Mouse (Mus musculus) left cerebral cortex, postnatal 14 days (tissue): Measurements from ENCODE around the gene Ank3. TPM values are rescaled to one million over a fixed set of nuclear protein-coding genes. Genes with fewer than 3 reads are reported as not detected.
A peak's percentile ranks its signal among the peaks of the same experiment; 100 is the strongest.

Source experiments
- DNase-seq, 2 experiments: peaks; one replicate each; pipeline ENCODE4 v3.0.0; 2021 to 2022; ENCODE audit warnings: low spot score in 2 of 2, mixed read lengths in 1 of 2
- intact Hi-C: fragments of 180-260 bp; cut with DNase I; formaldehyde crosslinking; loops from one replicate; pipeline ENCODE4 v1.15.1; 2025
- total RNA-seq, 2 experiments: library from RNA; stranded (reverse); gene quantifications; 2 replicates each; pipeline ENCODE4 v1.2.3; 2021

Ank3 gene
- total RNA-seq, 2 experiments from 2014 or later, result 533 to 540 TPM

- intact Hi-C loops, result no loop called here
Observed at GRCm38 (mm10) chr10:69828770-69829169, 430.2 kb downstream of the Ank3 start.

GRCm38 (mm10) chr10:69829236-69829635 is 430.7 kb downstream of the Ank3 start:
- intact Hi-C loops, result no loop called here
- no peak for DNase-seq

More at GRCm38 (mm10) chr10:69828770-69829169, 430.2 kb downstream of the Ank3 start:
- DNase-seq, result no peak

GRCm38 (mm10) chr10:69831568-69831967 is 433.0 kb downstream of the Ank3 start:
- intact Hi-C loops, result loop anchor here (10.0 kb wide), 1 partner anchor 377 kb away; no protein-coding TSS in a partner anchor

GRCm38 (mm10) chr10:69832241-69832640 is 433.7 kb downstream of the Ank3 start:
- DNase-seq, result no peak
- intact Hi-C loops, result loop anchor here (10.0 kb wide), 1 partner anchor 377 kb away; no protein-coding TSS in a partner anchor

More at GRCm38 (mm10) chr10:69831568-69831967, 433.0 kb downstream of the Ank3 start:
- no peak for DNase-seq

GRCm38 (mm10) chr10:69832822-69833221 is 434.2 kb downstream of the Ank3 start:
- intact Hi-C loops, result loop anchor here (10.0 kb wide), 1 partner anchor 378 kb away; no protein-coding TSS in a partner anchor
- DNase-seq, result no peak

GRCm38 (mm10) chr10:69834700-69835099 is 436.1 kb downstream of the Ank3 start:
- intact Hi-C loops, result loop anchor here (10.0 kb wide), 1 partner anchor 380 kb away; no protein-coding TSS in a partner anchor
- no peak for DNase-seq

- intact Hi-C loops, result no loop called here
- peak; percentile 38 to 42 for DNase-seq
Observed at GRCm38 (mm10) chr10:69845749-69846148, 447.2 kb downstream of the Ank3 start.

GRCm38 (mm10) chr10:69852366-69853091 is 454.0 kb downstream of the Ank3 start:
- DNase-seq, result no peak
- intact Hi-C loops, result no loop called here

- no peak for DNase-seq
- intact Hi-C loops, result no loop called here
Observed at GRCm38 (mm10) chr10:69854587-69855185, 456.1 kb downstream of the Ank3 start.

- intact Hi-C loops, result no loop called here
- no peak for DNase-seq
Observed at GRCm38 (mm10) chr10:69858011-69858410, 459.4 kb downstream of the Ank3 start.

GRCm38 (mm10) chr10:69858897-69859605 is 460.5 kb downstream of the Ank3 start:
- DNase-seq, result peak; percentile 70 to 74
- intact Hi-C loops, result no loop called here

- intact Hi-C loops, result no loop called here
- no peak for DNase-seq
Observed at GRCm38 (mm10) chr10:69859848-69860479, 461.4 kb downstream of the Ank3 start.

- intact Hi-C loops, result no loop called here
- DNase-seq, result no peak
Observed at GRCm38 (mm10) chr10:69862829-69863228, 464.3 kb downstream of the Ank3 start.

- DNase-seq, result peak; percentile 57 to 82
- intact Hi-C loops, result loop anchor here (1.0 to 5.0 kb wide), 3 partner anchors 94 to 427 kb away; partner anchors contain the start of gene Ccdc6
Observed at GRCm38 (mm10) chr10:69870348-69870747, 471.8 kb downstream of the Ank3 start.

GRCm38 (mm10) chr10:69870947-69871346 is 472.4 kb downstream of the Ank3 start:
- DNase-seq, result no peak
- intact Hi-C loops, result loop anchor here (1.0 to 5.0 kb wide), 3 partner anchors 93 to 426 kb away; partner anchors contain the start of gene Ccdc6

- no peak for DNase-seq
- intact Hi-C loops, result loop anchor here (5.0 kb wide), 1 partner anchor 425 kb away; no protein-coding TSS in a partner anchor
Observed at GRCm38 (mm10) chr10:69872182-69872741, 473.7 kb downstream of the Ank3 start.

- DNase-seq, result no peak
- intact Hi-C loops, result loop anchor here (5.0 kb wide), 1 partner anchor 424 kb away; no protein-coding TSS in a partner anchor
Observed at GRCm38 (mm10) chr10:69872892-69873291, 474.3 kb downstream of the Ank3 start.

- peak in 1 of 2 experiments; percentile 35 for DNase-seq
- intact Hi-C loops, result loop anchor here (5.0 kb wide), 1 partner anchor 422 kb away; no protein-coding TSS in a partner anchor
Observed at GRCm38 (mm10) chr10:69874806-69875205, 476.2 kb downstream of the Ank3 start.
